Mouse (Mus musculus): ENCODE measurements around the gene Gcnt1.

DNA sequence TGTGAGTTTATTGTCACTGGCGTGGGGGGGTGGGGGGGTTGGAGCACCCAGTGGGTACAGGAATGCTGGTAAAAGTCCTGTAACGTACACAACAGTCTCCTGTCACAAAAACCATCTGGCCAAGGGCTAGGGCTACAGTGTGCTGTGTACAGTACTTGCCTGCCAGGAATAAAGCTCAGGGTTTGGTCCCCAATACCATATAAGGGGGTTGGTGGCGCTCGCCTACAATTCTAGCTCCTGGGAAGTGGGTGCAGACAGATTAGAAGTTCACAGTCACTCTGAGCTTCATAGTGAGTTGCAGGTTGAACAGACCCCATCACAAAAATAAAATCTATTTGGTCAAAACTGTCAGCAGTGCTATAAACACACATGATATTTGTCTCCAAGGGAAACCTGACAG, 18.3 kb downstream of the Gcnt1 start:
- no peak for TF ChIP-seq CTCF (IDR thresholded peaks at IDR 0.05; ENCODE audit: low read depth)
- TF ChIP-seq EP300 (optimal IDR thresholded peaks at IDR 0.05), result no peak

Measured in stomach, postnatal 0 days (tissue).